Mouse (Mus musculus) 416B (cell line): ENCODE measurements at regions not wholly inside any gene's neighbourhood (a gene's known extent, or its start where the extent isn't known, plus 50 kb on each side); places are given as distances from the start of the nearest gene placed in this dataset.
A peak's percentile ranks its signal among the peaks of the same experiment; 100 is the strongest.

Source experiments
- DNase-seq: peaks from one replicate; pipeline ENCODE4 v3.0.0; 2011; ENCODE audit warnings: low read depth

DNA sequence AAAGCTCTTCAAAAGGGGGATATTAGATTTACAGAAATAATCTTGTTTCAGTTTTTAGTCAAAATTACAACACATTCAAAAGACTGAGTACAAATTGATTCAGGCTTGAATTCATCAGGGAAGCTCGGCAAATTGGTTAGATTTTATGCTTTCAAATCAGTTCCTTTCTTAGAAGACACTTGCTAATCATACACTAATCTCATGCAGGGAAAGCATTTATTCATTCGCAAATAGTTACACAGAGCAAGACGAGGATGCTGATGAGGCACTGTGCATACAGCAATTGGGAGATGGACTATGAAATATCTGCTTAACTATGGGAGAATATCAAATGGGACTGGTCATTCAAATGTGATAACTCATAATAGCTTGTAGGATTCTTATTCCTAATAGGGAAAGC, 481.3 kb upstream of the Gm597 start:
- no peak for DNase-seq

DNA sequence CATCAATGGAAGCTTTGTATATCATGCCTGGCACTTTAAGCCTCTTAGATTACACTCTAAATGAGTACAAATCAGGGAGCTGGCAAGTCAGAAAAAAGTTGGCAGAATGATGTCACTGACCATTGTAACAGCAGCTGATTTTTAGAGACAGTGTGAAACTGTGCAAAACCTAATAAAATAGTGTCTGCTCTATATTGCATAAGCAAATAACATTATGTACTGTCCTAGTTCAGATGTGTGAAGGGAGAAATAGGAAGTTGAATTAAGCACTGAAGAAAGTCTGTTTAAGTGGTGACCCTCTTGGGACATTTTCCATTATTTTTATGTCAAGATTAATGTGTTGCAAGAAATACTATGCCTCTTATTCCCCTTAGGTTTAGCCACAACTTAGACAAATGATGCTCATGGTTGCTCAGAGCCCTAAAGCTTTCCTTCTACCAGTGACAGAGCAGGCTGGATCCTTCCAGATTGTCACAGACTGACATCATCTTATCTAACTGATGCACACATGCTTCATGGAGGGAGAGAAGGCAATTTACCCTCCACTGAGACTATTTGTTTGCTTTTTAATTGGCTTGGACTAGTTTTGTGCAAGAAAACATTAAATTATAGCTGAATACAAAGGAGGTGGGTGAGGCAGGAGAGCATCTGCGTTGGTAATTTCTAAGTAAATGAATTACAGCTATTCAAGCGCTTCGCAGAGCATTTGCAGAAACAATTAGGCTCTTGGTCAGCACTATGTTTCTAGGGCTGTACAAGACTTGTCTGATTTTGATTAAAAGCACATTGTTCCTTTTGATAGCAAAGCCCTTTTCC, 436.9 kb upstream of the Gm597 start:
- peak; percentile 1 for DNase-seq
